Mouse (Mus musculus) cerebellum, adult 2 months (tissue): Measurements from ENCODE around the gene Sirt4.

Experiments
- CTCF ChIP-seq: fragments of 200-500 bp; IDR thresholded peaks from 2 replicates; pipeline ENCODE4 v1.5.1; 2011; ENCODE audit warnings: low read depth, mild to moderate bottlenecking, control low read depth, low read length, moderate library complexity, borderline replicate concordance; ENCODE audit not compliant: insufficient read depth
- POLR2A ChIP-seq: fragments of 200-500 bp; IDR thresholded peaks from 2 replicates; pipeline ENCODE4 v1.6.1; 2011; ENCODE audit warnings: low read length, control low read depth, borderline replicate concordance; ENCODE audit not compliant: insufficient read depth

GRCm38 (mm10) chr5:115444130-115444529 lies 40.4 kb downstream of the Sirt4 start:
- TF ChIP-seq CTCF, result no peak
- no peak for TF ChIP-seq POLR2A
